Mouse (Mus musculus) mouse trophoblast stem cell (cell line): ENCODE data around the gene Psmb11.

Source experiments
- in situ Hi-C, 2 experiments: fragments of 300-500 bp; cut with MseI, MboI; formaldehyde crosslinking; loops; 2 replicates in 1 of 2; 3 replicates in 1 of 2; pipeline ENCODE4 v1.15.1; 2025

Psmb11 gene

GRCm38 (mm10) chr14:54640946-54641304, 19.7 kb downstream of the Psmb11 start, which contains the start of gene Gm17606:
TSS of gene Gm17606 (plus strand) at chr14:54640952.
- in situ Hi-C loops = no loop called here

GRCm38 (mm10) chr14:54641305-54641969, 20.2 kb downstream of the Psmb11 start, which contains the start of gene Cdh24:
TSS of gene Cdh24 (minus strand) at chr14:54641364.
- in situ Hi-C loops = no loop called here

DNA sequence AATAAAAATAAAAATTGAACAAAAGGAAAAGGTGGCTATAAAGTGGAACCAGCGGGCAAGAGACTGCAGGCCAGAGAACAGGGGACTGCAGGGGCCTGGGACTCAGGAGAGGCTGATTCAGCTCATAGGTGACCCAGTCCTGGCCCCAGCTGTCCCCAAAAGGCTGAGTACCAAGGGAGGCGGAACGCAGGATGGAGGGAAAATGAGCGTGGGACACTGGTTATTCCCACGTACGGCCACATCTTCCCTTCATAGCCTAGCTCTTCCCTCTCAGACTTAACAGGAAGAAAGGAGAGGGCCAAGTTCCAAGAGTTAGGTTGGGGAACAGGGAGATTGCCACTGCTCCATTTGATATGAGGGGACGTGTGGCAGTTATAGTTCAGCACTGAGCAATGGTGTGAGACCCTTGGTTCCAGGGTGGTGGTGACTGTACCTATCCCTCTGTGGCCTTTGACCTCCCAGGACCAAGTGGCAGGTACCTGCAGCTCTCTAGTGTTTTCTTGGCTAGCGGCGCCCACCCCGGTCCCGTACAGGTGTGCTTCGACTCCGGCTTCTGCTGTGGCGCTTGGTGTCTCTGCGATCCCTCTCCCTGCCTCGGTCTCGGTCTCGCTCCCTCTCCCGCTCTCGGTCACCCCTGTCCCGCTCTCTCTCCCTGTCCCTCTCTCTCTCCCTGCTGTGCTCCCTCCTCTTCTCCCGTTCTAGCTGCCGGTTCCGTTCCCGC, 21.2 kb downstream of the Psmb11 start:
- in situ Hi-C loops = no loop called here

DNA sequence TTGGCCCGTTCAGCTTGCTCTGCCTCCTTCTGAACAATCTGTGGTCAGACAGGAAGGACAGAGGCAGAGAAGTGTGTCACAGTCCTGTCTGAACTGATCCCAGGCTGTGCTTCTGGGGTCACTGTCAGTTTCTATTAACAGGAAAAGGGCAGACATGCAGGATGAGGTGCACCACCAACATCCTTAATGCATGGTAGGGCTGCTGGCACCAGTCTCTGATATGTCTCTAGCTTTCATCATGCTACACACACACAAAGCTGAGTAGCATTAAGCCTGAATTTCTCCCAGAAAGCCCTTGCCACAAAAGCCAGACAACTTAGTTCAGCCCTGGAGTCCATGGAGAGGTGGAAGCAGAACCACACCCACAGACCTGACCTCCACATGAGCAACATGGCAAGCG, 21.8 kb downstream of the Psmb11 start:
- in situ Hi-C loops = no loop called here

GRCm38 (mm10) chr14:54644294-54644693, 23.1 kb downstream of the Psmb11 start:
- in situ Hi-C loops = no loop called here

GRCm38 (mm10) chr14:54646455-54646854, 25.2 kb downstream of the Psmb11 start:
- in situ Hi-C loops = no loop called here

DNA sequence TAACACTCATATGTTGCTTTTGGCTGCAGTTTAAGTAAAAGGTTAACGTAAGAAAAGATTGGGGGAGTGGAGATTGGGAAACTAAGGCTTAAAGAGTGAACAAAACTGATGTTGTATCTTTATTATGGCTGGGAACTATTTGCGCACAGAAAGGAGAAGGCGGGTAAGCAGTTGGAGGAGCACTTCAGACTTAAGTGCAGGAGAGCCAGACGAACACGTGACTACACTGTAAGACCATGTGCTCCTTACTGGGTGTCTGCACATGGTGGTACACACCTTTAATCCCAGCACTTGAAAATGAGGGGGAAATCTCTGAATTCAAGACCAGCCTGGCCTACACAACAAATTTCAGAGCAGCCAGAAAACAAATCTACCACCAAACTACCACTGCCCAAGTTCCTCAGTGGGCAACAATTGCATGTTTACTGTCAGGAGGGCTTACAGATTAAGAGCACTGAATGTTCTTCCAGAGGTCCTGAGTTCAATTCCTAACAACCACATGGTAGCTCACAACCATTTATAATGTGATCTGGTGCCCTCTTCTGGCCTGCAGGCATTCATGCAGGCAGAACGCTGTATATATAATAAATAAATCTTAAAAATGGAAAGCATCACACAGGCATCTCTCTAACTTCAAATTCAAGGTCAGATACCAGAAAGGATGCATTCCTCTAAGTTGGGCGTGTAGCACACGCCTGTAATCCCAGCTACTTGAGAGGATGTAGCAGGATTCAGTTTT, 25.8 kb downstream of the Psmb11 start:
- in situ Hi-C loops = no loop called here

DNA sequence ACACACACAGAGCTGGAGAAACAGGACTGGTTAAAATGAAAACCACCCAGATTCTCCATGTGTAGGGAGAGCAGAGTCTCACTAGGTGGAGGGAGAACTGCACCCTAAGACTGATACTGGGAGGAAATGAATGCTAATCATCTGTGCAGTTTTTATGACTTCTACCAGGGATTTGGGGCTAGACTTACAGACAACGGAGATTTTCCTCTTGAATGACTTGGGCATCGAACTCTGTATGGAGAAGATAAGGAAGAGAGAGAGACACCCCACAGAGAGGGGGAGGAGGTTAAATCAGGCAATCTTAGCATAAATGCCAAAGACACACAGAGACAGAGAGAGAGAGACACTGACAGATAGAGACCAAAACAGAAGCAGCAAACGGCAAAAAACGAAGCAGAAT, 26.7 kb downstream of the Psmb11 start:
- in situ Hi-C loops = no loop called here

- in situ Hi-C loops = no loop called here
These were observed 29.6 kb downstream of the Psmb11 start for GRCm38 (mm10) chr14:54650621-54651454.

- in situ Hi-C loops = no loop called here
These were observed 30.3 kb downstream of the Psmb11 start for GRCm38 (mm10) chr14:54651556-54651955.

DNA sequence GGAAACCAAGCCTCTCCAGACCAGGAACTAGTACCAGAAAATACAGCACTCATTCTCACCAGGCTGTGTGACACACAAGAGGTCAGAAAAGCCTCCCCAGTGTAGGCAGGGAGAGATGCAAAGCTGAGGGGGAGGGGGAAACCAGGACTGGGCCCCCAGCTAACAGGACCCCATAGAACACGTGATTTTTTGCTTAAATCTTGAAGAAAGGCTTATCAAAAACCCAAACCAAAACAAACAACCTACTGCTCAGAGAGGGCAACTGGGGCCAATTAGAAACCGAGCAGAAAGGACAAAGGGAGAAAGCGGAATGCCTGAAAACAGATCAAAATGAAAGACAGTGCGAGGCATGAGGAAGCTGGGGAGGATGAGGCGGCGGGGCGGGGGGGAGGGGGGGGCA, 31.6 kb downstream of the Psmb11 start:
- in situ Hi-C loops = no loop called here

DNA sequence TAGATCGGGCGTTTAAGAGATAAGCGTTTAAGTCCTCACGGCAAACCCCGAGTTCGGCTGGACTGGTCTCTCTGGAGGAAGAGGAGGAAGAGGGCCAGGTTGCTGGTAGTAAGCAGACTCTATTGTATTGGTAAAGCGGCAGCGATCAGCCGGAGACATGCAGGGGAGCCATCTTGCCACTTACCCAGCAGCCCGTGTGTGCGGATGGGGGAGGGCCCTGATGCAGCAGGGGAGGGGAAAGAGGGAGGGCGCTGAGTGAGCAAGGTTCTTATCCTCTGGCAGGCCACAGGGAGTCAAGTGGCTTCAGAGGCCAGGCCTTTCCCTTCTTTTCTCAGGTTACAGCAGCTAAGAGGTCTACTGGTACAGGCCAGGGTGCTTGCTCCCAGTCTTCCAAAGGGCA, 32.3 kb downstream of the Psmb11 start:
- in situ Hi-C loops = no loop called here

DNA sequence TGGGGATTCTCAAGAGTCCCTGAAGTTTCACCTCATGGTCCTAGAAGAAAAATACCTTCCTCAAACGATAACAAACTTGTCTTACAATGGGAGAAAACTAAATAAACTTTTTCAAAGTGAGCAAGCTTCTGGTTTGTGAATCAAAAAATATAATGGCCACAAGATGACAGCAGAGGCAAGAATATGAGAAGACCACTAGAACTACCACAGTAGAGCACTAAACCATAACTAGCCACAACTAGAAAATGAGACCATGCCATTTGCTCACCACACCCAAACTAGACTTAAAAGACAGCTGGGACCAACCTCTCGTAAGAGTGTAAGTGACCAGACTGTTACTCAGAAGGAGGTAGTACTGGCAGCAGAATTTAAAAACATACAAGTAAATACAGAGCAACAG, 38.8 kb downstream of the Psmb11 start:
- in situ Hi-C loops = no loop called here

GRCm38 (mm10) chr14:54664477-54665222, 43.4 kb downstream of the Psmb11 start:
- in situ Hi-C loops = no loop called here

- in situ Hi-C loops = no loop called here
These were observed 48.1 kb downstream of the Psmb11 start for GRCm38 (mm10) chr14:54669381-54669780.

DNA sequence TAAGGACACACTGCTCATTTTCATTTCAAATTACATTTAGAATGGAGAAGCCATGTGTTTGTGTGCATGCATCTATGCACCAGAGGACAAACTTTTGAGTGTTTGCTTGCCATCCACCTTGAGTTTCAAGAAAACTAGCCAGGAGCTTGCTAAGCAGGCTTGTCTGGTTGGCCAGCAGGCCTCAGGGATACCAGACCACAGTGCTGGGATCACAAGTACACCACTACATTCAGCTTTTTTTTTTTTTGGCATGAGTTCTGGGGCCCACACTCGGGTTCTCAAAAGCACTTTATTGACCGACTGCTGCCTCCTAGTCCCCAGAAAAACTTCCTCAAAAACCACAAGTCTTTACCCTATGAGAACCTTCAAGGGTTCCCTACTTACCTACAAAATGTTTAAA, 53.1 kb downstream of the Psmb11 start:
- in situ Hi-C loops = no loop called here

DNA sequence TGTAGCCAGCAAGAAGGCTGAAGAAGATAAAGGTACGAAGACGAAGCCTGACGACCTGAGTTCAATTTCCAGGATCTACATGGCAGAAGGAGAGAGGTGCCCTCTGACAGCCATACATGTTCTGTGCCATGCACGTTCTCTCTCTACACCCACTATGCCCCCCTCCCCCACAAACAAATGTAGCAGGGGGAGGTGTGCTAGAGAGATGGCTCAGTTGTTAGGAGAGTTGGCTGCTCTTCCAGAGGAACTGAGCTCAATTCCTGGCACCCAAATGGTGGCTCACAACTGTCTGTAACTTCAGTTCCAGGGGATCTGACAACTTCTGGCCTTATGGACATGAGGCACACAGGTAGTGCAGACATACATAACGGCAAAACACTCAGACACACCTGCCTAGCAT, 55.1 kb downstream of the Psmb11 start:
- in situ Hi-C loops = no loop called here

- in situ Hi-C loops = no loop called here
These were observed 57.5 kb downstream of the Psmb11 start for GRCm38 (mm10) chr14:54678657-54679304.
